Mouse (Mus musculus) urinary bladder, adult 2 months (tissue): Measurements from ENCODE around the gene C2cd3. TPM values are rescaled to one million over a fixed set of nuclear protein-coding genes. Genes with fewer than 3 reads are reported as not detected.

Experiments
- DNase-seq: peaks from one replicate; pipeline ENCODE4 v3.0.0; 2022; ENCODE audit warnings: low spot score
- polyA plus RNA-seq: library from polyadenylated mRNA; depleted of rRNA; stranded (reverse); fragments of >200 nt; gene quantifications from 2 replicates; pipeline ENCODE4 v1.2.3, GENCODE M21; 2012; rRNA removed

C2cd3 gene
- polyA plus RNA-seq = 14.7 and 17.2 TPM in 2 replicates

DNA sequence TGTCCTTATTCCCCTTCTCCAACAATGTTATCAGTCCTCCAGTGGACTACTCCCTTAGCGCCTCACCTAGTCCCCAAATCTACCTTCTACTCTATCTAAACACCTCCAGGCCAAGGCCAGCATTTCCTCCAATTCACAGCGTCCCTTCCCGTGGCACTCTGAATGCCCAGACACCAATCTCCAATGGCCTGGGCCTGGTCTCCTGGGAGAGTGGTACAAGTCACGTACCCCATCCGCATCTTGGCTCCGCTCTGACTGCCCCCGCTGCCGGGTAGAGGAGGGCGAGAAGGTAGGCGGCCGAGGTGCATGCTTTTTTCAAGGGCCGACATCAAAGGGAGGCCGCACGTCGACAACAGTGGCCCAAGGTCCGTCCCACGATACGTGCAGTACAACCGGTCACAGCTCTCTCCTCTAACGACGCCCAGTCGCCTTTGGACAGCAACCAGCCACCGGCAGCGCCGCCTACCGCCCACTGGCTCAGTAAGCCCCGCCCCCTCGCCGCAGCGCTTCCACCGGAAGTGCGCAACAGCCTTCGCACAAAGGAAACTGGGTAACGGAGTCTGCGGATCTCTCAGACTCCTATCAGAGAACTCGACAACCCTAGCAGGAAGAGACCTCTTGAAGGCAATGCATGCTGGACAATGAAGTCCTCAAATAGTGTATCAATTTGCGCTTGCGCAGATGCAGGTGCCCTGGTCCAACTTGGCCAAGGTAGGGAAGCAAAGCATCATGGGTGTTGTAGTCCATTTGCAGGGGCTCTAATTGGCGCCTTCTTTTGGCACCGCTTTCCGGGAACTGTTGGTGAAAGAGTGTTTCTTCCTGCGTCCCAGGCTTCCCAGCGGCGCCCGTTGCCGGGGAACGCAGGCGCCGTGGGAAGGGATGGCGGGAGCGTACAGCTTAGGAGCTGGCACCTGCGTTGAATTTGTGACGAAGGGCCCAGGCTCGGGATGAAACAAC lies at the start of gene C2cd3, which contains the start of gene Ppme1:
Gene C2cd3 (plus strand): TSS at position 739 of the 957 bp plus-strand sequence.
Gene Ppme1 (minus strand): TSS at position 813 of the 957 bp plus-strand sequence.
- DNase-seq = peak; percentile 96

DNA sequence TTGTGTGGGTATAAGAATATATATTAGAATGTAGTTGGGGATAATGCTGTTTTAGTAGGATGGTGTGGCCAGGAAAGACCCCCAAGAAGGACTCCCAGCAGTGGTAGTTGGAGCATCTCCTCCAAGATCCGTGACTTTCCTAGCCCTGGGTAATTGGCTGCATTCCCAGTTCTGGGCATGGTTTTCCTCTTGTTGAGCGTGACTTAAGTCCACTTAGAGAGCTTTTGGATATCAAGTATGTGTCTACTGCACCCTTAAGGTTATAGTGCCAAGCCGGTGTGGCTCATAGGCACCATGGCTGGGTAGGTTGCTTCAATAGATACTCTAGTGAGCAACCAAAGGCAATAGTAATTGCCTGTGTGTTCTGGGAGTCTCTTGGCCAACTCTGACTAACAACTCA lies 48.3 kb upstream of the C2cd3 start:
- no peak for DNase-seq

DNA sequence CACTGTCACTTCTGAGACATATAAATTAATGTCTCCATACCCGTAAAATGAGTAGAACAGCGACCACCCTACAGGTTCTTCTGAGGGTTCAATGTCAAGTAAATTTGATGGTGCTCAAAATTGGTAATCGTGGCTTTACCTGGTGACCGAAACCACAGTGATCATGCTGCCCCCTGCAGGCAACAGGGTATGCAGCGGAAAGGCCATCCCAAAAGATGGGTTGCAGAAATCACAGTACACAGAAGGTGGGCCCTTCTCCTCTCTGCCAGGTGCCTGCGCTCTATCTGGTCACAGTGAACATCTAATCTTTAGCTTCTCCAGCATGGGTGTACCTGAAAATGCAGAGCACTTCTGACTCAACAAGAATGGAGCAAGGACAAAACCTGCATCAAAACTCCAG lies 46.6 kb upstream of the C2cd3 start:
- no peak for DNase-seq

DNA sequence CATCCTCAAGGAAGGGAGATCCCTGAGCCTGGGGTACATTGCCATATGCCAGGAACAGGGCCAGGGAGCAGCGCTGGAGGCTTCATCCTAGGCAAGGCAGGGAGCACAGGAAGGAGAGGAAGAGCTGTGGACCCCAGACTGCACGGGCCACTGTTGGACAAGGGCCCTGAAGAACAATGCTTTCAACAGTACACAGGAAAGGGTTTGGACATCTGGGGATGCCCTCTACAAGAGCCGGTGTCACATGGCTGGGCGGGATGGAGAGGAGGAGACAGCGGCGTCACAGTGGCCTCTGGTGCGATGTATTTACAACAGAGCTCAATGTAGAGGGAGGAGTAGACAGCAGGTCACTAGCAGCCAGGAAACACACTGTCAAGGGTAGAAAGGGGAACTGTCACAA lies 44.5 kb upstream of the C2cd3 start:
- DNase-seq = no peak

DNA sequence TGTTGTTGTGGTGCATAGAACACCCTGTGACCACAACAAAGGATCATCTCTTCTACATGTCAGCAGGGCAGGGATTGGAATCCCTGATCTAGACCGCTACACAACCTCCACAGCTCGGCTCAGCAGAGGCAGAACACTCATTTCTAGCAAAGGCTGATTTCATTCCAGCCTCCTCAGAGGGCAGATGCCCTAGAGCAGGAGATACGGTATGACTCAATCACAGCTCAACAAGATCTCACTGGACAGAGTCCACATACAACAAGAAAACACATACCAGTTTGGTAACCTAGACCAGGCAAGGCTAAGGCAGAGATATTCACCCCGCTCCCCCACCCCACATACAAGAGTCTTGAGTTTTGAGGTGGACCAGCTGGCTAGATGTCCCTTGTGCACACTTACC lies 43.4 kb upstream of the C2cd3 start:
- no peak for DNase-seq

DNA sequence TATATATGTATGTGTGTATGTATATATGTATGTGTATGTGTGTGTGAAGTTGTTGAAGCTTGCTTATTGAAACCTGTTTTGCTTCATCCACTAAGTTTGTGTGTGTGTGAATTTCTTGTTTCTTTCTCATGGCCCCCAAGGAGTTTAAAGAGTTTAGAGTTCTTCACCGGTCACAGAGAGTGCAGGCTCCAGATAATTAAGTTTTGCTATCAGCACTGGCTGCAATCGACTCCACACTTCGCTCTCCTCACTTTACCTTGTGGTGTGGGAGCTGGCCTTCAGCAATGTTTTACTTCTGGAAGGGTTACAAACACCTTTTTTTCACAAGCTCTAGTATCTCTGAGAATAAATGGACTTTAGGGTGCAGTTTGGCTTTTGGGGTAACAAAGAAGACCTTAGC lies 40.8 kb upstream of the C2cd3 start:
- no peak for DNase-seq

DNA sequence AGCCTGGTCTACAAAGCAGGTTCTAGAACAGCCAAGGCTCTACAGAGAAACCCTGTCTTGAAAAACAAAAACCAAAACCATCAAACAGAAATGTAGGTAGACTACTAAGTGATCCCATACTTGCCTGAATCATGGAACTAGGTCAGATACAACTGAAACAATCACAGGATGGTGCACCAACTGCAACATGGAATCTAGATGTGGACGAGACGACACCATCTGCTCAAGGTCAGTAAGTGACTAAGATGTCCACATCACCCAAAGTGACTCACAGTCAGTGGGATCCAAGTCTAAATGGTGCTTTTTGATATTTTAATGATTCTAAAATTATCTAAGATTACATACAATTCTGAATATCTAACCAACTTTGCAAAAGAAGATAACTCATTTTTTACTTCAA lies 36.1 kb upstream of the C2cd3 start:
- no peak for DNase-seq

DNA sequence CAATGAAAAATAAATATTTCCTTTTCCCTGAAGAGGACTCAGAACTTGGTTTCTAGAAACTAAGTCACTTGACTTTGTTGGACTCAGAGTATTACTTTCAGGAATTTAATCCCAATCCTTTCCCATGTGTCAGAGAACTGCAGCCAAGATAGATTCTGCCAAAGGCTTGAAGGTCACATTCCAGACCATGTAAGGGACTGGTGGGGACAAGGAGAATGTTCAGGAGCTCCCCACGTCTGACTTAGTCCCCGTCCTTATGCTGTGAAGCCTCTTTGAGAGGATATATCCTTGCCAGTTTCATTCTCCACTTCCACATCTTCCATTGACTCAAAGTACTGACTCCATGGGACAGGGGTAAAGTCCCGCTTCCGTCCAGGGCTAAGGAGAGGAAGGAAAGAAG lies 17.0 kb upstream of the C2cd3 start:
- DNase-seq = no peak

DNA sequence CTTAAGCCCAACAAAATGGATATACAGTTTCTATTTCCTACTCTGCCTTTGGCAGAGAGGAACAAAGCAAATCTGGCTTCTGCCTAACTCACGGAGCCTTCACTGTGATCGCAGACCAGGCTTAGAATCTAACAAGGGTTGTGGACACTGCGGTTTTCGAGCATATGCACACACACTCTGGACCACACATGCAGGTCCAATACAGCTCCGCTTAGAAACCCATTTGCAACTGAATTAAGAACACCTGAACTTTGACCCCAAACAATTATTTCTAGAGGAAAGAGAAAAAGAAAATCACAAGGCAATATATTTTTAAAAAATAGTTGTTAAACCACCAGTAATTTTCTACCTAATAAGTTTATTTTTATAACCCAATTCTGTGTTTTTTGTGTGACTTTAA lies 15.7 kb upstream of the C2cd3 start:
- no peak for DNase-seq

DNA sequence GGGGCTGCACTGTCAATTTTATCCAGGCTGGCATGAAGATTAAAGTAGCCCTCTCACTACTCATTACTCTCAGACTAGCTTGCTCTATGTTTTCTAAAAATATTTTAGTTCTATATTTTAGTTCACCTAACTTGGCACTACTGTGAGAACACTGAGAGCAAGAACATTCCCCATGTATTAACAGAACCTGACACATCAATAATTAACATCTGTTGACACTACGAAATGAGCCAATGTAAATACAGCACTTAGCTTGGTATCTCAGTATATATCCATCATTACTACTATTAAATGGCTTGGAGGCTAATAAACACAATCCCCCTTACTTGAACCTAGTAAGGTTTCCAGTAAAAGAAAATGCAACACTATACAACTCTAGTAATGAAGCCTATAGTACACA lies 15.3 kb upstream of the C2cd3 start:
- no peak for DNase-seq

DNA sequence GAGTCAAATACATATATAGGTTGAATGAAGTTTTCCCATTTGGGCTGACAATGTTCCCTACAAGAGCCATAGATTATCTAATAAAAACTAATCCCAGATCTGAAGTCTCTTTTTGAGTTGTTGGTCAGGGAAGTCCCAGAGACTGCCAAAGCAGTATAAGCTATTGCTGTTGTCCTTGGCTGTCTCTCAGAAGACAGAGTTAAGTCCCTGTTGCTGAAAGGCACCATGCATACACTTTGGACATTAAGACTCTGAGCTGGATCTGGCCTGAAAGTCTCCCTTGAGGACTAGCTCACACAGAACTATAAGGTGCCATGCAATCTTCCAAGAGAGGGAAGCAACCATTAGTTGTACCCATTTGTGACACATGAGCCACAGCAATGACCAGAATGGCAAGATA lies 14.2 kb upstream of the C2cd3 start:
- DNase-seq = no peak

DNA sequence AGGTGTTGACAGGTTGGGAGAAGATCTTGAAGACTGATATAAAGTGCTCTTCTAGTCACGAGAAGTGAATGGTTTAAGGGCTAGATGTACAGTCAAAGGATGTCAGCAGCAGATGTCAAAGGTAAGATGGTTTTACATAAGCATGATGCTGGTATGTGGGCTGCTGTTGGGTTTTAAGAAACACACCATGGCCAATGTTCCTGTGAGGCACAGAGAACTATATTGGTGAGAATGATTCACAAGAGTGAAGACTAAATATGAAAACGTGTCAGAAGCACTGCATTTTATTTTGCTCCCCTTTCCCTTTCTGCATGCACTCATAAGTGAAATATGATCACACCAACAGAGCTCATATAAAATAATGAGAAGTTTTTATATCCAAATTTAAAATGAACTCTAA lies 8.9 kb upstream of the C2cd3 start:
- no peak for DNase-seq

DNA sequence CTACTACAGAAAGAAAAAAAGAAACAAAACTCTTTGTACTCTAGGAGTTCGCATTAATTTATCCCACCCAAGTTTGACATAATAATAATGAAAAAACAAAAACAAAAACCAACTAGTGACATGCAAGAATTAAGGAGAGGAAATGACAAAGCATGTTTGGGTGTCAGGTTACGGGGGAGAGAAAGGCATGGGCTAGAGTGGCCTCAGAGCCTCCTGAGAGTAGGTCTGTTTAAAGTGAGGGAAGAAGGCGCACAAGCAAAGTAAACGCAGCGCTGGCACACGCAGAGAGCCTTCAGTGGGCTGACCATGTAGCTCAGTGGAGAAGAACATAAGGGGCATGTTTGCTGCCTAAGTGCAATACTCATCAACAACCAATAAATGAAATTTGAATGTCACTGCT lies 7.1 kb upstream of the C2cd3 start:
- DNase-seq = no peak

DNA sequence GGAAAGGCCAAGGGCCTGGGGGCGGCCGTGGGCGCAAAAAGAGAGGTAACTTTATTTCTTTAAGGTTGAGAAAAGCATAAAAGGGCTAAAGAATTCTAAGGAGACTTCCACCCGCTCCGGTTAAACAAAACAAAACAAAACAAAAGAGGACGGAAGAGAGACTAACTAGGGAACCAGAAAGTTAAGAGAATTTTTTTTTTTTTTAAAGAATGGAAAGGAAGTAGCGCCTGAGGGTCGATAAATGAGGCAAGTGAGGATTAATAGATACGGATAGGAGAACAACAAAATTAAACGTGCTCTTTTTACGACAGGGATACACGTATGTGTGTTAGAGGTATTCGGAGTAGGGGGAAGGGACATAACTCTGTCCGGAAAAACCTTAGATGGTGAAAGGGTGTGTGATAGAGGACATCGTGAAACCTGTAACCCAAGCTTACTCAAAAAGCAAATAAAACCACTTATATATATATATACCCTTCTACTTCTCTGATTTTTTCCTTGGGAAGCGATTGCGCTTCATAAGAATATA lies 483 bp downstream of the C2cd3 start:
- no peak for DNase-seq

DNA sequence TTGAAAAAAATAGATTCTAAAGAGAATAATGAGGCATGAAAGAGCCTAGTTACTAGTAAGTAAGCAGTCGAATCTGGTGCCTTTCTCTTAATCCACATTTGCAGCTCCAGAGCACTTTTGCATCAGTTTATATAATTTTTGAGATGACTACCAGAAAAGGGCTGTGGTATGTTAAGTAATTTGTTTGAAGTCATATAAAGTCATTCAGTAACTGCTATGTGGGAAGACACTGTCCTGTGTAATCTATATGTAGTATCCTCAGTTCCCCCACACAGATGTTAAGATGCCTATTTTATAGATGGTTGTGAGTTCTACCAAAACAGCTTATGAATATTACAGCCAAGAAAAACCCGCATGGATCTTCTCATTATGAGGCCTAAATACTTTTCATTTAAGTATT lies 6.2 kb downstream of the C2cd3 start:
- DNase-seq = no peak

DNA sequence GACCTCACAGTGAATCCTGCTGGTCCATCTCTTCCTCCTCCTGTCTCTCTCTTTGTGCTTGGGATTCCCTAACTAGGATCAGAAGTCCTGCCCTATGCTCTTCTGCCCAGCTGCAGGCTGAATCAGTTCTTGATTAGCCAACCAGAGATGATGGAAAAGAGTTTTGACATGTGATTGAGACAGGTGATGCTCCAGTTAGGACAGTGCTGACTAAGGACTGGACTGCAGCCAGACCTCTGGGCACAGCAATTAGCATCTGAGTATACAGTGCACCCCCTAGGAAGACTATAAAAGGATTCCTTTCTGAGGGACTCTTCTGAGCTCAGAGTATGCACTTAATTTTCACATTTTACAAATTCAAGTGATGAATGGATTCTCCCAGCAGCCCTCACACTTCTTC lies 9.1 kb downstream of the C2cd3 start:
- DNase-seq = no peak

DNA sequence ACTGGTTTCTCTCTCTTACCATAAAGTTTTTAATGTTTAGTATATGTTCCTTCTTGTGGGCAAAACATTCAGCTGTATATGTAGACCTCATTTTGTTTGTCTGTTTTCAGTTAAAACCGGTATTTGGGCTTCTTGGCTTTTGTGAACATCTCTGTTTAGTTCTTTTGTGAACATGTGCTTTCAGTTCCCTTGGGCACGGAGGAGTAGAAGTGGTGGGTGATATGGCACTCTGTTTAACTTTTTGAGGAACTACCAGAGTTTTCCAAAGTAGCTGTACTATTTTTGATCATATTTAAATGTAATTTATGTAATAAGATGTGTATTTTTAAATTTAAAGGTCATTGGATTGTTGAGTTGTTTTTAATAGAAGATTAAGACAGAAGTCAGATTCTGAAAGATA lies 11.2 kb downstream of the C2cd3 start:
- no peak for DNase-seq

DNA sequence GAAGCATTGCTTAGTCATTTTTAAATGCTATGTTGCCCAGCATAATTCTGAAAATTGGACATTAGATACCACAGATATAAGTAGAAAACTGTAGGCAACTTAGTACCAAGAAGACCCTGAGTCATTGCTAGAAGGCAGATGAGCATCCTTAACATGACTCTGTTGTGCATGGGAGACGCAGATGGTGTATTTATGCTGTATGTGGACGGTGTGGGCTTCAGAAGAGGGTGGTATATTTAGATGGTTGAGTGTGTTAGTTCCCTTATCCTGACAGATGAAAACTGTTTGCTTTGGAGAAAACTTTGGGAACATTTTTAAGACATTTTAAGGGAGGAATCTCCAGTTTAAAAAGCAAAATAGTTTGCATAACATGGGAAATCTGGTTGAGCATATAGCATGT lies 16.1 kb downstream of the C2cd3 start:
- no peak for DNase-seq

DNA sequence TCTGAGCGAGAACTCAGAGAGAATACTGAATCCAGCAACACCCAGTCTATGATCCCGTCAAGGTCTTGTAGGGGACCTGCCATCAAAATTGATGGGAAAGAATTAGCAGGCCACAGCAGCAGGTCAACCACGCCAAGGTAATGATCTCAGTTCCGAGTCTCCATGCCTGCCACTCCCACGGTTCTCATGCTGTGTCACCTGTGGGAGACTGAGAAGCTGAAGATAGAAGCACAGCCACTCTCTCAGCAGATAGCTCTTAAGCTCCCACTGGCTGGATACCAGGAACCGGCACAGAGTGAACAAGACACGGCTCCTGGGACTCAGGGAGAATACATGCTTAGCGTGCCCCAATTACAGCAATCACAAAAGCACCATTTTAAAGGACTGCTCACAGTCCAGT lies 18.1 kb downstream of the C2cd3 start:
- no peak for DNase-seq

DNA sequence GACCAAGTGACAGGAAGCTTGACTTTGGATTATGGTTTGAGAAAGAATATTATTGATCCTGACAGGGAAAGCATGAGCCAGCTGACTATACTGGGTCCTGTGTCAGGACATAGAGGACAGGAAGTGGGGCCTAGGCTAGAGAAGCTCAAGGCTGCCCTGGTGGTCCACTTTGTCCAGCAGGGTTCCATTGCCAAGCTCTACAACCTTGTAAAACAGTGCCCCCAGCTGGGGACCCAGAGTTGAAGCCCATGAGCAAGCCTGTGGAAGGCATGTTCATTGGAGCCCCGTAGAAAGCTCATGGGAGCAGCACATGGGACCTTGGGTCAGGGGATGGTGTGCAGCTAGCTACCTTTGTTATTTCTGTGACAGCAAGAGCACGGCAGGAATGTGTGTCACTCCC lies 20.2 kb downstream of the C2cd3 start:
- DNase-seq = no peak

DNA sequence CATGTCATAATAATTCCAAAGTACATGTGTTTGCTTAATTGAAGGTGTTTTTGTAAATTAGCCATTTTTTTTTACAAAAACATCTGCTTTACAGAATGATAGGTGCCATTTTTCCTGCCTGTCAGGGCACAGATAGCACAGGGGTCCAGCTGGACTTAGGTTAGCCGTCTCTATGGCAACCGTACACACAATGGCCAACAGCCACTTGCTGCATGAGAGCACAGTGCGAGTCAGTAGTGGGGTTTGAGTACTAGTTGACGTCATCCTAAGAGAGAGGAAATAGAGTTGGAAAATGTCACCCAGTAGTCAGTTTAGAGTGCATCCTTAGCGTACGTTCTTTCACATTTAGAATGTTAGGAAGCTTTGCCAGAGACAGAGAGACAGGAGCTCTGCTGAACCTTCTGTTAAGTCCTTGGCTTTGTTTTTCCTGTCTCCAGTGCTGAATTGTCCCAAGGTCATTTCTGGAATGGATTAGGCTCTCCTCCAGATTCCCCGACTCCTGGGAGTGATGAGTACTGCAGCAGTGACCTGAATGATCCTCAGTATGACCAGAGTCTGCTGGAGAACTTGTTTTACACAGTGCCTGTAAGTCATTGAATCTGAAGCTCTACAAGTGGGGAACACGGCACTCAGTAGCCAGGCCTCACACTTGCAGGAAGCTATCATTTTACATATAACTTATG lies 27.3 kb downstream of the C2cd3 start:
- no peak for DNase-seq

DNA sequence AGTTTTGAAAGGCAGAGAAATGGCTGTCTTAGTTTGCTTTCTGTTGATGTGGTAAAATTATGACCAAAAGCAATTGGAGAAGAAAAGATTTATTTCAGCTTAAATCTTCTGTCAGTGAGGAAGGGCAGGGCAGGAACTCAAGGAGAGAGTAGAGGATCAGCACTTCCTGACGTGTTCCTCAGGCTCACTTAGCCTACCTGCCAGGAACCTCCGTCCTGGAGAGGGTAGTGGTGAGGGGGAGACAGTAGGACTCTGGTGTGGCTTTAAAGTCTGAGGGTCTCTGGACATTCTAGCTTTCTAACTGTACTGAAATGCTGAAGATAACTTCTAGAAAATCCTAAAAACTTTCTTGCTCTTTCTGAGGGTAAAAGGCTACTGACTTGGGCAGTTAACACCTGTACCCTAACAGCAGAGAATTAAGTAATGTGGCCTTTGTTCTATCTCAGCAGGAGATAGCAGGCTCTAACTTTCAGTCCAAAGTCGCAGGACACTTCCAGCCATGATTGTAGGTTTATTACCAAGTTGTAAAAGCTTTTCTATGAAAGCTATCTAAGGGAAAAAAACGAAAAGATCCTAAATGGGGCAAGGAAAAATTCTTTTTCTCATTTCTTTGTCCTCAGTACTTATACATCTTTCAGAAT lies 29.0 kb downstream of the C2cd3 start:
- no peak for DNase-seq
